8 mouse cellular contexts compared by ENCODE assay signal in genomic region chr13:113615546-113615941, GRCm38 (mm10). TPM values are rescaled to one million over a fixed set of nuclear protein-coding genes. Genes with fewer than 3 reads are reported as not detected.
A peak's percentile ranks its signal among the peaks of the same experiment; 100 is the strongest.
DNase-seq lines count a peak whose midpoint lies in the region; ATAC-seq lines count a peak whose summit lies in the region.

No protein-coding gene starts in this region.

- DNase-seq in heart, adult 11 months, result peak; percentile 97
- no peak for DNase-seq in heart, postnatal 25 days (ENCODE audit: low spot score)
- peak; percentile 65 for DNase-seq in Muller cell, postnatal 12 days (ENCODE audit: inconsistent ontology term)
- peak; percentile 71 for DNase-seq in induced T-regulatory cell, adult 2 months (ENCODE audit: low read depth)
- DNase-seq in testis, postnatal 10 days (ENCODE audit: low spot score), result peak; percentile 69

- no peaks in the 10 kb centered on the region for H3K9me3 ChIP-seq in forebrain, embryonic 15.5 days

- 2% methylated on average over 10 of the region's 10 CpGs for WGBS in forebrain, embryonic 15.5 days

- no peaks in the 10 kb centered on the region for H3K36me3 ChIP-seq in forebrain, embryonic 15.5 days

- peak overlapping the region; percentile 95 for H3K4me3 ChIP-seq in forebrain, embryonic 15.5 days

- H3K27me3 ChIP-seq in forebrain, embryonic 15.5 days, result no peaks in the 10 kb centered on the region

- H3K4me2 ChIP-seq in forebrain, embryonic 15.5 days (replicated peaks), result peak overlapping the region; percentile 90

- intact Hi-C loops in heart, postnatal 25 days (cut with DNase I), result loop anchor here (5.0 kb wide), 5 partner anchors 43 to 348 kb away; no protein-coding TSS in a partner anchor

- ATAC-seq in forebrain, embryonic 15.5 days (replicated peaks), result no peak
- ATAC-seq in megakaryocyte progenitor cell, adult 5-6 weeks (replicated peaks; ENCODE audit: poor library complexity), result peak; percentile 6; the same call in 1 of the 2 replicates
- no peak for ATAC-seq in erythroid progenitor cell, adult 5-6 weeks (replicated peaks; ENCODE audit: low FRiP score, poor library complexity, severe bottlenecking)

- H3K27ac ChIP-seq in forebrain, embryonic 15.5 days (replicated peaks), result no peak overlapping the region

- H3K9ac ChIP-seq in forebrain, embryonic 15.5 days (replicated peaks), result peak overlapping the region; percentile 97

- H3K4me1 ChIP-seq in forebrain, embryonic 15.5 days, result peaks cover 65% of the 10 kb centered on the region

RNA-seq across cellular contexts. Expression of gene Snx18, which starts 2.8 kb away (rescaled TPM):
- 10 to 100 TPM; 22.6 to 23.6 TPM for total RNA-seq in heart, postnatal 25 days (2021)
- polyA plus RNA-seq in forebrain, embryonic 15.5 days (2015; fragmentation: Nextera tagmentation; extraction: Ambion mirVana), result 11.6 and 12.0 TPM in 2 replicates
- 35.4 and 45.4 TPM in 2 replicates for total RNA-seq in megakaryocyte progenitor cell, adult 5-6 weeks (2015)
- total RNA-seq in megakaryocyte progenitor cell, adult 5-6 weeks (2017), result 40.1 and 42.2 TPM in 2 replicates
- total RNA-seq in erythroid progenitor cell, adult 5-6 weeks (2015; ENCODE audit: low replicate concordance), result 5.8 and 6.3 TPM in 2 replicates
- 5.7 and 8.2 TPM in 2 replicates for total RNA-seq in erythroid progenitor cell, adult 5-6 weeks (2017; ENCODE audit: low replicate concordance)

RNA-seq across cellular contexts. Expression of gene Hspb3, which starts 47.9 kb away (rescaled TPM):
- 10 to 100 TPM; 18.4 to 22.7 TPM for total RNA-seq in heart, postnatal 25 days (2021)
- 1.1 and 1.2 TPM in 2 replicates for polyA plus RNA-seq in forebrain, embryonic 15.5 days (2015; fragmentation: Nextera tagmentation; extraction: Ambion mirVana)
- not detected in 2 replicates for total RNA-seq in megakaryocyte progenitor cell, adult 5-6 weeks (2015)
- total RNA-seq in megakaryocyte progenitor cell, adult 5-6 weeks (2017), result not detected in 2 replicates
- not detected in 2 replicates for total RNA-seq in erythroid progenitor cell, adult 5-6 weeks (2015; ENCODE audit: low replicate concordance)
- not detected in 2 replicates for total RNA-seq in erythroid progenitor cell, adult 5-6 weeks (2017; ENCODE audit: low replicate concordance)

Comparison
In these comparisons a context has a peak if more than half of its experiments do, and no peak if none do; other contexts are left out.
1. RNA of gene Hspb3, which starts 47.9 kb away (total RNA-seq): 18.4 to 22.7 TPM in heart, postnatal 25 days; not detected in megakaryocyte progenitor cell, adult 5-6 weeks and not detected in erythroid progenitor cell, adult 5-6 weeks; every median in the first group is over 10 times any median in the second.